Mouse (Mus musculus) lung, embryonic 14.5 days (tissue): ENCODE measurements around the gene Gm11549. TPM values are rescaled to one million over a fixed set of nuclear protein-coding genes. Genes with fewer than 3 reads are reported as not detected.

Source experiments
- ATAC-seq: fragments of 200-750 bp; cut with Nextera tagmentation; 2 replicates; pipeline ENCODE4 v1.8.0; 2017; ENCODE audit warnings: mild to moderate bottlenecking, moderate TSS enrichment, moderate library complexity; ENCODE audit not compliant: insufficient read depth
- DNase-seq: peaks from one replicate; pipeline ENCODE4 v3.0.0-alpha.2; 2015
- H3K27ac ChIP-seq: fragments of 300-500 bp; sonication (generic); 2 replicates; pipeline ENCODE4 v1.5.1; 2014; ENCODE audit warnings: low read depth, mild to moderate bottlenecking, moderate library complexity
- H3K27me3 ChIP-seq: fragments of 300-500 bp; sonication (generic); 2 replicates; pipeline ENCODE4 v1.6.1; 2014; ENCODE audit warnings: low read length, control low read depth; ENCODE audit not compliant: insufficient read depth
- H3K36me3 ChIP-seq: fragments of 300-500 bp; sonication (generic); 2 replicates; pipeline ENCODE4 v1.6.1; 2014; ENCODE audit warnings: control low read depth; ENCODE audit not compliant: insufficient read depth
- H3K4me1 ChIP-seq: fragments of 300-500 bp; sonication (generic); 2 replicates; pipeline ENCODE4 v1.6.1; 2014; ENCODE audit warnings: antibody characterized with exemption, control low read depth; ENCODE audit not compliant: insufficient read depth
- H3K4me2 ChIP-seq: fragments of 300-500 bp; sonication (generic); 2 replicates; pipeline ENCODE4 v1.6.1; 2014; ENCODE audit warnings: mild to moderate bottlenecking
- H3K4me3 ChIP-seq: fragments of 300-500 bp; sonication (generic); 2 replicates; pipeline ENCODE4 v1.5.1; 2014; ENCODE audit warnings: low read depth, low read length
- H3K9ac ChIP-seq: fragments of 300-500 bp; sonication (generic); 2 replicates; pipeline ENCODE4 v1.6.1; 2014
- H3K9me3 ChIP-seq: fragments of 300-500 bp; sonication (generic); 2 replicates; pipeline ENCODE4 v1.6.1; 2016; ENCODE audit warnings: low read depth, low read length, control low read depth
- CTCF ChIP-seq: IDR thresholded peaks from 2 replicates; pipeline ENCODE4 v1.5.1; 2016; ENCODE audit warnings: antibody characterized with exemption, low read depth
- WGBS: fragments of 180-500 bp; shearing (Covaris S2); extraction: QIAGEN DNeasy Blood & Tissue Kit; methylation state at CpG from one replicate; pipeline ENCODE4 v1.1.7; 2014; 5-methylcytosine and 5-hydroxymethylcytosine counted together
- microRNA-seq: library from miRNA; unstranded; fragments of <30 nt; microRNA quantifications from one replicate; pipeline ENCODE4, GENCODE M21; 2016; ENCODE audit warnings: borderline number of aligned reads
- polyA plus RNA-seq: library from polyadenylated mRNA; unstranded; fragments of >200 nt; fragmentation: Nextera tagmentation; extraction: Ambion mirVana; gene quantifications from 2 replicates; pipeline ENCODE4 v1.2.1, GENCODE M21; 2014

Gene Gm11549
- polyA plus RNA-seq, 1 experiment from 2014 or later, result 0.12 TPM

DNA sequence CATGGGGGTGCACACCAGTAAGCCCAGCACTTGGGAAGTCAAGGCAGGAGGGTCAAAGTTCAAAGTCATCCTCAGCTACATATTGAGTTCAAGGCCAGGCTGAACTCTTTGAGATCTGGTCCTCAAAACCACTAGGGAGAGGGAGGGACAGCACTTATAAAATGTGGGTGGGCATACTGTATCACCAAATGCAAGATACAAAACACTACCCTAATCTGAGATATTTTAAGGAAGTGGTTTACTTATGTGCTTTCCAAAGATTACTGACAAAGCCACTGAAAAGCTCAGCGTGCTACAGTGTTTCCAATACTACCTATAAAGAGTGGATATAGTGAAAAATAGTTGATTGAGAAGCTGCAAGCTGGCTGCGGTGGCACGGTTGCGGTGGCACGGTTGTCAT is 48.4 kb downstream of the Gm11549 start:
- Histone ChIP-seq H3K4me2 (no peak overlapping the region), H3K9ac (no peak overlapping the region), H3K9me3 (no peaks in the 10 kb centered on the region), H3K27ac (no peak overlapping the region), H3K27me3 (no peaks in the 10 kb centered on the region), H3K4me3 (no peak overlapping the region), H3K4me1 (peaks cover 13% of the 10 kb centered on the region), H3K36me3 (no peaks in the 10 kb centered on the region)
- DNase-seq, result no peak
- WGBS, result 96% methylated on average over 5 of the region's 5 CpGs
- TF ChIP-seq CTCF, result no peak
- ATAC-seq, result no peak

DNA sequence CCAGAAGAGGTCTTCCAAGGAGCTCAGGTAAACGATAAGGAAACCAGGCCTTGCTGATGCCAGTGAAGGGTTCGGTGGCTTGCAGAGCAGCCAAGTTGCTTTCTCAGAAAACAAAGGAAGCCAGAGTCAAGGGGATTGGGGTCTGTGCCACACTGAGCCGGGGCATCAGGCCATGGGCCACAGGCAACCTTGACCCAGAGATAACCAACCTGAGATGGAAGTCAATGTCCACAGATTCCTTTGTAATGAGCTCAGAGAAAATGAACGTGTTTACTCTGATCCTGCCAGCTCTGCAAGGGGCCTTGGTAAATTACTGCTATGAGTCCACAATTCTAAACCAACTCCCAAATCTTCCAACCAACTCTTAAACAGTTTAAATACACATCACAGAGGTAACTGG is 49.8 kb downstream of the Gm11549 start:
- DNase-seq (no peak), ATAC-seq (no peak)
- Histone ChIP-seq H3K9me3 (no peaks in the 10 kb centered on the region), H3K4me2 (no peak overlapping the region), H3K9ac (no peak overlapping the region), H3K36me3 (no peaks in the 10 kb centered on the region), H3K27me3 (no peaks in the 10 kb centered on the region), H3K4me3 (no peak overlapping the region), H3K4me1 (peaks cover 10% of the 10 kb centered on the region; the same call in 1 of the 2 replicates), H3K27ac (no peak overlapping the region)
- WGBS, result 55% methylated on average over 4 of the region's 4 CpGs
- TF ChIP-seq CTCF, result no peak

DNA sequence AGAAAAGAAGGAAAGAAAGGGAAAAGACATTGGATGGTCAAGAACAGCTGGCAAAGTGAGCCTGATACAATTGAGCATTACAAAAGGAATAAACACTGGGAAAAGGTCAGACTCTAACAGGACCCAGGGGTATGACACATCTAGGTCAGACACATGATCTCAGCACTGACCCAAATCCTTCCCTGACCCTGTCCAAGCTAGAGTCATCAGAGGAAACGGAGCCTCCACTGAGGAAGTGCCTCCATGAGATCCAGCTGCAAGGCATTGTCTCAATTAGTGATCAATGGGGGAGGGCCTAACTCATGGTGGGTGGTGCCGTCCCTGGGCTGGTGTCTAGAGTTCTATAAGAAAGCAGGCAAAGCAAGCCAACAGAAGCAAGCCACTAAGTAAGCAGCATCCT is 52.7 kb downstream of the Gm11549 start:
- Histone ChIP-seq H3K9me3 (no peaks in the 10 kb centered on the region), H3K9ac (no peak overlapping the region), H3K27ac (no peak overlapping the region), H3K4me3 (no peak overlapping the region), H3K27me3 (no peaks in the 10 kb centered on the region), H3K4me2 (no peak overlapping the region), H3K36me3 (0 out of 2 replicates have a peak, but pooled peaks cover under 1% of the 10 kb centered on the region), H3K4me1 (peaks cover 6% of the 10 kb centered on the region; the same call in 1 of the 2 replicates)
- no peak for ATAC-seq
- no peak for TF ChIP-seq CTCF
- DNase-seq, result no peak
- 57% methylated on average over 2 of the region's 2 CpGs for WGBS

DNA sequence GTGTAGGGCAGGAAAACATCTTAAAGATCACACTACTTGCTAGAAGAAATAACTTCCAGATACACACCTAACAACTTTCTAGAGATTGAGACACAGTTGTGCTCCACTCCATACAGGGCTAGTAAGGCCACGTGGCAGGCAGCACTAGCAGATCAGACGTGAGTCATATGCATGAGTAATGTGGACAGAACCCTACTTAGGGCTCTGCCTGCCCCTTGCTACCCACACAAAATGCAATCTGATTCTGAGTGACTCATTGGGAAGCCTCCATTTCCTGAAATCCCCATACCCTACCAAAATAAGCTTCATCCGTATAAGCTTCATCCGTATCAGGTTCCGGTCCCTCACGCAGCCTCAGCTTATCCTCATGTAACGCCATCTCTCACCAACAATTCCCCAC is 54.0 kb downstream of the Gm11549 start:
- H3K36me3 ChIP-seq, result peaks cover 12% of the 10 kb centered on the region
- no peak for ATAC-seq
- 86% methylated on average over 7 of the region's 7 CpGs for WGBS
- DNase-seq, result no peak
- H3K4me3 ChIP-seq, result no peak overlapping the region
- H3K27ac ChIP-seq, result no peak overlapping the region
- H3K9ac ChIP-seq, result no peak overlapping the region
- no peaks in the 10 kb centered on the region for H3K4me1 ChIP-seq
- H3K27me3 ChIP-seq, result no peaks in the 10 kb centered on the region
- H3K4me2 ChIP-seq, result no peak overlapping the region
- no peaks in the 10 kb centered on the region for H3K9me3 ChIP-seq
- TF ChIP-seq CTCF, result no peak

DNA sequence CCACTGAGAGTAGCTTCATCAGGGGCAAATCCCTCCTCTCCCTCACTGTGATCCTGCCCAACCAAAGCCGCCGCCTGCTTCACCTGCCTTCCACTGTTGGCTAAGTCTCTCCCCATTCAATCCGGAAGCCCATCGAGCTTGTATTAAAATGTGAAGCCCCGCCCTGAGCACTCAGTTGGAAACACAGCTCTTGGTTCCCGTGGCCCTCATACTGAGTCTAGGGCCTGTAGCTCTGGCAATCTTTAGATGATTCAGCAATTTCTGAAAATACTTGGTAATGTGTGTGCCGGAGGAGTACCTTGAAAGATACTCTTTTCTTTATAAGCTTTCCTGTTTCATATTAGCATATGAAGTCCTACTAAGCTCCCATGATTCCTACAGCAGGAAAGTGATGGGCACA is 56.1 kb downstream of the Gm11549 start:
- 56% methylated on average over 7 of the region's 7 CpGs for WGBS
- H3K4me1 ChIP-seq, result no peaks in the 10 kb centered on the region
- no peaks in the 10 kb centered on the region for H3K27me3 ChIP-seq
- no peaks in the 10 kb centered on the region for H3K9me3 ChIP-seq
- TF ChIP-seq CTCF, result no peak
- peaks cover 31% of the 10 kb centered on the region for H3K36me3 ChIP-seq
- no peak for ATAC-seq
- peak; percentile 15 for DNase-seq
- H3K4me2 ChIP-seq, result no peak overlapping the region
- H3K27ac ChIP-seq, result no peak overlapping the region
- H3K4me3 ChIP-seq, result no peak overlapping the region
- no peak overlapping the region for H3K9ac ChIP-seq

Small RNA genes within 50 kb of the gene (microRNA-seq; reads per million reads assigned to microRNA genes)
- gene Mir7009, result not detected

Other genes starting within 250 kb of the Gm11549 start
- gene Anxa5, start 45.9 kb downstream of the Gm11549 start, polyA plus RNA-seq, result 348 and 359 TPM in 2 replicates
- gene 1810062G17Rik, start 45.9 kb downstream of the Gm11549 start, polyA plus RNA-seq, result 3.3 TPM in 2 replicates
- 64.4 and 72.3 TPM in 2 replicates for gene Exosc9, start 30.8 kb upstream of the Gm11549 start, polyA plus RNA-seq
- gene Ccna2, start 50.3 kb upstream of the Gm11549 start, polyA plus RNA-seq, result 281 and 285 TPM in 2 replicates
- 19.2 and 19.9 TPM in 2 replicates for gene Bbs7, start 91.7 kb upstream of the Gm11549 start, polyA plus RNA-seq
- 2.4 and 3.9 TPM in 2 replicates for gene Trpc3, start 168.4 kb upstream of the Gm11549 start, polyA plus RNA-seq